Mouse (Mus musculus) cerebellum, postnatal 25 days (tissue): ENCODE data around the gene Bnip3.
A peak's percentile ranks its signal among the peaks of the same experiment; 100 is the strongest.

ENCODE experiments used
- DNase-seq, 2 experiments: peaks; one replicate each; pipeline ENCODE4 v3.0.0; 2021; ENCODE audit warnings: mixed read lengths in 2 of 2

Bnip3 gene

GRCm38 (mm10) chr7:138909277-138910192, at the start of gene Bnip3:
Gene Bnip3, minus strand, starts transcription at chr7:138909519.
- peak; percentile 93 to 96 for DNase-seq

- no peak for DNase-seq
These were observed 47.8 kb upstream of the Bnip3 start for GRCm38 (mm10) chr7:138957106-138957505.

- DNase-seq, result peak; percentile 67 to 77
These were observed 46.5 kb upstream of the Bnip3 start for GRCm38 (mm10) chr7:138955787-138956186.

- DNase-seq, result no peak
These were observed 39.0 kb upstream of the Bnip3 start for GRCm38 (mm10) chr7:138948309-138948708.

DNA sequence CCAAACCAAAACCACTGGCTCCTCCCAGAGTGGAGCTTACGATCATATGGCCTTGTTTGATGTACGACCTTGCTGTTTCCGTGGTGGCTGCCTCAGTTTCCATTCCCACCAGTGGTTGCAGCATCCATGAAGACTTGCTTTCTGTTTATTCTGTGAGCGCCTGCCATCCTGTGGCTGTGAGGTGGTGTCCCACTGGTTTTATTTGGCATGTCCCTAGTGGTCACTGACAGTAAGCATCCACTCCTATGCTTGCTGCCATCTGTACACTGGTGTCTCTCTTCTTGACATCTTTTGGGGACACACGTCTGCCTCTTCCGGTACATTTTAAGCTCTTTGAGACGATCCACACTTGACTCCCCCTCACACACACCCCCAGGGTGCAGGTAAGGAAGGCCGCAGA, 38.4 kb upstream of the Bnip3 start:
- DNase-seq, result no peak

DNA sequence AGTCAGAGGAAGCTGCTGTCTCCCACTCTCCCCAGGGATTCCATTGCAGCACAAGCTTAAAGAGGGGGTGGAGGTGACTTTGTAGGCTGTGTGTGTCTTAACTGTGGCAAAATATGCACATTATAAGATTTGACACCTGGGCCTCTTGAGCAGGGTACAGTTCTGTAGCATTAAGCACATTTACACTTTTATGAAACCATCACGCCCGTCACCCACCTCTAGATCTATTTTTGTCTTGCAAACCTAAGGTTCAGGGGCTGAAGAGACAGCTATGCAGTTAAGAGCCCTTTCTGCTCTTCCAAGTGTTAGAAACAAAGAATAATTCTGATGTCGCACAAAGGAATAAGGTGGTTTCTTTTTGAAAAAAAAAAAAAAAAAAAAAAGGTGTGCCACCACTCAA, 36.3 kb upstream of the Bnip3 start:
- DNase-seq, result no peak

GRCm38 (mm10) chr7:138942301-138942700, 33.0 kb upstream of the Bnip3 start:
- DNase-seq, result no peak

GRCm38 (mm10) chr7:138941571-138941970, 32.3 kb upstream of the Bnip3 start:
- DNase-seq, result peak; percentile 41 to 42

GRCm38 (mm10) chr7:138940612-138941461, 31.5 kb upstream of the Bnip3 start, which contains the start of gene Jakmip3:
Gene Jakmip3, plus strand, starts transcription at chr7:138940730.
- peak; percentile 86 for DNase-seq

- DNase-seq, result peak; percentile 81 to 83
These were observed 30.9 kb upstream of the Bnip3 start for GRCm38 (mm10) chr7:138940256-138940611.

GRCm38 (mm10) chr7:138938991-138939390, 29.7 kb upstream of the Bnip3 start:
- DNase-seq, result no peak

DNA sequence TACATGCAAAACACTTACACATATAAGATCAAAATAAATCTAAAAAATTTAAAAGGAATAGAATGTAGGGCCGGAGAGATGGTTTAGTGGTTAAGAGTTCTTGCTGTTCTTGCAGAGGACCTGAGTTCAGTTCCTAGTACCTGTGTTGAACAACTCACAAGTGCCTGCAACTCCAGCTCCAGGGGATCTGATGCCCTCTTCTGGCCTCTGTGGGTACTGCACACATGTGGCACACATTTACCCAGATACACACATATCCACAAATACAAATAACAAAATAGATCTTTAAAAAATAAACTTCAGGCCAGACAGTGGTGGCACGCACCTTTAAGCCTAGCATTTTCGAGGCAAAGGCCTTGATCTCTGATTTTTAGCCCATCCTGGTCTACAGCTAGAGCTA, 25.2 kb upstream of the Bnip3 start:
- no peak for DNase-seq

DNA sequence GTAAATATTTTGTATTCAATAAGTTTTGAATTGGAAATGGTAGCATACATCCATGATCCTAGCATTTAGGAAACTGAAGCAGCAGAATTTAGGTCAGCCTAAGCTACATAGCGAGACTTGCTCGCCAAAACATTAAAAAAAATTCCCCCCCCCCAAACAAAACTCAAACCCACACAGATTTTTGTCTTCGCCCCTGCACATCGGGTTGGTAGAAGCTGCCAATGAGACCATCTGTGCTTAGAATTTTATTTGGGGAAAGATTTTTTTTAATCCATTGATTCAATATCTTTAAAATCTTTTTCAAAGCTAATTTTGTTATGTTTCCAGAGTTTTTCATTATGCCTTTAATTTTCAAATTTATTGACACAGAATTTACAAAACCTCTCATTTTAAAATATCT, 19.1 kb upstream of the Bnip3 start:
- DNase-seq, result no peak

DNA sequence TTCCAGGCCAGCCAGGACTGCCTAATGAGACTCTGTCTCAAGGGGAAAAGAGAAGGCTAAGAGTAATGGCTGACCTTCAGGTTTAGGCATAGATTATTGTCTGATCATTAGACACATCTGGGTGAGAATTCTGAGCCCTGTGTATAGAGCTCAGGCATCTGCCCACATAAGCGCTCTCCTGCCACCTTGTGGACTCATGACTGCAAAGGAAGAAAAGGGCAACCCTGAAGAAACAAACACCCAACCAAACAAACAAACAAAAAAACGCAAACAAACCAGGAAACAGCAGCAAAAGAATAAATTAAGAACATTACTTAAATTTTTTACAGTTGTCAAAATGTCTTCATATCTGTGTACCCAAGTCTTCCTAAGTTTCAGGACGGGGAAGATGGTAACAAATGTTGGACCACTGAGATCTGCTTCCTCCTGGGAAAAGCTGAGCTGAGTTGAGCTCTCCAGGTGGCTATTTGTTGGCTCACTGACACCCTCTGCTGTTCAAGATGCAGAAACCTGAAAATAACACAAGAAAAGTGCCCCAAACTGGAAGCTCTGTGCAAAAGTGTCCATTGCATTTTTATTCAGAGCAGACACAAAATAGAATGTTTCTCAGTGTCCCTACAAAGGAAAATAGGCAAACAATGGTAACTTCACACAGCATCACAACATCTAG, 14.6 kb upstream of the Bnip3 start:
- peak in 1 of 2 experiments; percentile 46 for DNase-seq

DNA sequence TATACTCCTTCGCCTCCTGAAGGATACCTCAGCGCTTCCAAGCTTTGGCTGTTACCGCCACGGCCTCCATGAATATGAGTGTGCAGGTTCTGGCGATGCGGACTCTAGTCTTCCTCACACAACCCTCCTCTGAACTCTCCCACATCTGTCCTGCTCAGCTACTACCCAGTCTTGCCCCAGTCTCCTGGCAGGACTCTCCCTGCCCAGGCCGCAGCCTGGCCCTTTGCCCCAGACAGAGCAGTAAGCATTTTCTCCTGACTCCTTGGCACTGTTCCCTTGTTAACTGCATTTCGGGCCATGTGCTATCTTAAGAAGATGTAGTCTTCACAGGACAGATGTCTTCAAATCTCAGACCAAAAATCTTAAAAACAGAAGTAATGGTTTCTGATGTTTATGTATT, 12.3 kb upstream of the Bnip3 start:
- no peak for DNase-seq

DNA sequence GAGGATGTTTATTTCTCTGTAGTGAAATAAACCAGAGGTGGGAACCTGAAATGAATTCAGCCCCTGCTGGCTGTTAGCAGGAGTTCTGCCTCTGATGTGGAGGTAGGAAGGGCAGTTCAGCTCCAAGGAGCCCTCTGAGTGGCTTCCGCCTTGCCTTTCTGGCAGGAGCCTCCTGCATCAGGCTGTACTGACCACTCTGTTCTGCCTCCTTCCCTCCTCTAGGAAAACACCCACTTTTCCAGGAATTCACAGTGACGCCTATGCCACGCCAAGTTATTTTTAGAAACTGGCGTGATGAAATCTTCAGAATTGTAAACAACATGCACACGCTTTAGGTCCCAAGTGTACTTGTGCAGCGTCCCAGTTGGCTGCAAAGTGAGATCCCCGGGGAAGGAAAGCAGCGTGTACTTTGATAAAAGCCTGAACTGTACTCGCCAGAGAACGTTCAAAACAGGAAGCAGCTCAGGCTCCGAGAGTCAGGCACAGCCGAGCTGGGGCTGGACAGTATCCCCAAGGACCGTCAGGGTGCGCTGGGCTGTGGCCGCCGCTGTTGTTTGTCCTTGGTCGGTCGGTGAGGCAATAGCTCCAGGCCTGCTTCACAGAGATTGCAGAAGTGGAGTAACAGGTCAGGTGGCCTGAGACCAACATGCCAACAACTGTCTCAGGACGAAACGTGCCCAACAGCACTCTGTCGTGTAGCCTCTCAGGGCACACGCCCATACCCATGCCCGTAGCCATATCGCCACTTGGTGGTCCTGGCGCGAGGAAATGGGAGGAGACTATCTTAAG, 10.0 kb upstream of the Bnip3 start:
- DNase-seq, result peak; percentile 45 to 50

GRCm38 (mm10) chr7:138913616-138914015, 4.3 kb upstream of the Bnip3 start:
- DNase-seq, result no peak

GRCm38 (mm10) chr7:138910193-138910562, 859 bp upstream of the Bnip3 start:
- DNase-seq, result no peak

GRCm38 (mm10) chr7:138908768-138909276, 497 bp downstream of the Bnip3 start:
- no peak for DNase-seq

GRCm38 (mm10) chr7:138907976-138908375, 1.3 kb downstream of the Bnip3 start:
- DNase-seq, result no peak

DNA sequence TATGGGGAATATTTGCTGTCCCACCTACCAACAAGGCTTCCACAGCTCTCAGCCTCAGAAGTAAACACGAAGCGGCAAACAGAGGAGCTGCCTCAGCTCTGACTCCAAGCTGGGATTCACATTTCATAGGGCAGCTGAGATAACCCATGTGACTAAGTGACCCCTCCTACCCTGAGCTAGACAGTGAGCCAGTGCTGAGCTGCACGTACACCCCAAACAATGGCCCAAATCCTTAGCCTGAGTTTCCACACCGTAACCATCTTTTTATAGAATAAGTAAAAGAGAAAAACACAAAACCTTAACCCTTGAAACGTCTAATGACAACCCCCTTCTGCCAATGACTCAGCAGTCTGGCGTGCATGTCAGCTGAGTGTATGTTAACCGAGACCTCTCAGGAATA, 2.3 kb downstream of the Bnip3 start:
- peak; percentile 37 to 49 for DNase-seq

DNA sequence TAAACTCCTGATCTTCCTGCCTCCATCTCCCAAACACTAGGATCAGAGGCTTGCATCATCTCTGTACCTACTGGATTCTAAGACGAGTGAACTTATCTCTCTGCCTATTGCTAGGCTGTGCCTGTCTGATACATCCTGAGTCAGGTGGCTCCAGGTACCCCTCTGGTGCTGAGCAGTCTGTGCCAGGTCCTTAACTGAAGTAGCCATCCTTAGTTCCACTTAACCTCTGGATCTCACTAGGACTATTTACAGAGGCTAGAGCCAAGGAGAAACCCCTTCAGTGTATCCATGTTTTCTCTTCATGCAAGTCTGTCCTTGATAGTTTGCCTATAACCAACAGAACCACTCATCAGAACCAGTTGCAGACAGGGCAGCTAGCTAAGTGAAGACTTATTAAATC, 2.9 kb downstream of the Bnip3 start:
- no peak for DNase-seq
